Mouse (Mus musculus) liver, postnatal 0 days (tissue): Measurements from ENCODE around the gene Inpp5k.

Experiments
- CTCF ChIP-seq: sonication (generic); IDR thresholded peaks from 2 replicates; pipeline ENCODE4 v1.5.1; 2016; ENCODE audit warnings: antibody characterized with exemption, low read depth
- EP300 ChIP-seq: IDR thresholded peaks from 2 replicates; pipeline ENCODE4 v1.6.1; 2016; ENCODE audit warnings: antibody characterized with exemption, low read depth, mild to moderate bottlenecking

DNA sequence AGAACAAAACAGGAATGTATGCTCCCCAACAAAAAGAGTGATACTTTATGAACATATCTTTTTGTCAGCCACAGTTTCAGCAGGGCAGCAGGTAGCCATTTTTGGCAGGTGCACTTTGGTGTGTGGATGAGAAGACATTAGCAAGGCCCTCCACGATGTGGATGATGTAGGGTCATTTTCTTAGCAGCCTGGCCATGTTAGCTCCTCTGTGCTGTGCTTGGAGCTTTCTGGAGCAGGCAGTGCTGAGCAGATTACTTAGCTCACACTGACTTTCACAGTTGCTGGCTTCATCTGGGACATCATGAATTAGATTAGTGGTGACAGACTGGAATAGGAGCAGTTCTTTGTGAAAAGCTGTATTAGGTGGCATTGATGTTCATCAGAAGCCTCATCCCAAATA lies 59.2 kb downstream of the Inpp5k start:
- TF ChIP-seq CTCF (no peak), EP300 (no peak)
